Mouse (Mus musculus) intestine, postnatal 0 days (tissue): ENCODE measurements around the gene Tuba1a. TPM values are rescaled to one million over a fixed set of nuclear protein-coding genes. Genes with fewer than 3 reads are reported as not detected.
A peak's percentile ranks its signal among the peaks of the same experiment; 100 is the strongest.

Experiments
- ATAC-seq: fragments of 200-750 bp; cut with Nextera tagmentation; 2 replicates; pipeline ENCODE4 v1.8.0; 2017; ENCODE audit warnings: mild to moderate bottlenecking, moderate TSS enrichment, moderate library complexity
- H3K27ac ChIP-seq: fragments of 300-500 bp; sonication (generic); 2 replicates; pipeline ENCODE4 v1.5.1; 2014; ENCODE audit warnings: mild to moderate bottlenecking, low read depth, low read length, moderate library complexity
- H3K27me3 ChIP-seq: fragments of 300-500 bp; sonication (generic); replicated peaks from 2 replicates; pipeline ENCODE4 v1.6.1; 2014; ENCODE audit warnings: low read length, mixed read lengths; ENCODE audit not compliant: control insufficient read depth, insufficient read depth
- H3K36me3 ChIP-seq: fragments of 300-500 bp; sonication (generic); 2 replicates; pipeline ENCODE4 v1.6.1; 2014; ENCODE audit warnings: mild to moderate bottlenecking, moderate library complexity; ENCODE audit not compliant: control insufficient read depth, insufficient read depth
- H3K4me1 ChIP-seq: fragments of 300-500 bp; sonication (generic); replicated peaks from 2 replicates; pipeline ENCODE4 v1.6.1; 2014; ENCODE audit warnings: antibody characterized with exemption, low read length, mixed read lengths; ENCODE audit not compliant: control insufficient read depth, insufficient read depth
- H3K4me2 ChIP-seq: fragments of 300-500 bp; sonication (generic); replicated peaks from 2 replicates; pipeline ENCODE4 v1.6.1; 2014; ENCODE audit warnings: low read depth, mild to moderate bottlenecking, moderate library complexity
- H3K4me3 ChIP-seq: fragments of 300-500 bp; sonication (generic); 2 replicates; pipeline ENCODE4 v1.5.1; 2014; ENCODE audit warnings: low read depth, low read length
- H3K9ac ChIP-seq: fragments of 300-500 bp; sonication (generic); 2 replicates; pipeline ENCODE4 v1.6.1; 2014; ENCODE audit warnings: mild to moderate bottlenecking, low read depth, low read length
- H3K9me3 ChIP-seq: fragments of 300-500 bp; sonication (generic); 2 replicates; pipeline ENCODE4 v1.6.1; 2016; ENCODE audit warnings: mixed run types; ENCODE audit not compliant: control insufficient read depth
- CTCF ChIP-seq: sonication (generic); IDR thresholded peaks from 2 replicates; pipeline ENCODE4 v1.5.1; 2016; ENCODE audit warnings: low read depth, mild to moderate bottlenecking, control low read depth, antibody characterized with exemption, moderate library complexity
- WGBS: fragments of 180-500 bp; shearing (Covaris S2); extraction: QIAGEN DNeasy Blood & Tissue Kit; methylation state at CpG from one replicate; pipeline ENCODE4 v1.1.7; 2014; 5-methylcytosine and 5-hydroxymethylcytosine counted together
- polyA plus RNA-seq: library from polyadenylated mRNA; unstranded; fragments of >200 nt; fragmentation: Nextera tagmentation; extraction: Ambion mirVana; gene quantifications from 2 replicates; pipeline ENCODE4 v1.2.1, GENCODE M21; 2015

Gene Tuba1a
- polyA plus RNA-seq, 1 experiment from 2014 or later = 503 TPM

GRCm38 (mm10) chr15:98985982-98986715, 32.6 kb upstream of the Tuba1a start:
- Histone ChIP-seq H3K9me3 (no peaks in the 10 kb centered on the region), H3K4me2 (peak overlapping the region; percentile 60), H3K27ac (peak overlapping the region; percentile 90), H3K4me3 (peak overlapping the region; percentile 54), H3K27me3 (no peaks in the 10 kb centered on the region), H3K9ac (peak overlapping the region; percentile 41), H3K4me1 (no peaks in the 10 kb centered on the region), H3K36me3 (no peaks in the 10 kb centered on the region)
- ATAC-seq = no peak
- 50% methylated on average over 12 of the region's 12 CpGs for WGBS
- TF ChIP-seq CTCF = no peak

GRCm38 (mm10) chr15:98985240-98985981, 31.9 kb upstream of the Tuba1a start:
- no peaks in the 10 kb centered on the region for H3K36me3 ChIP-seq
- TF ChIP-seq CTCF = no peak
- no peaks in the 10 kb centered on the region for H3K4me1 ChIP-seq
- peak; percentile 74 for ATAC-seq
- peak overlapping the region; percentile 60 for H3K4me2 ChIP-seq
- no peaks in the 10 kb centered on the region for H3K27me3 ChIP-seq
- WGBS = 3% methylated on average over 29 of the region's 29 CpGs
- H3K4me3 ChIP-seq = peak overlapping the region; percentile 54
- H3K9me3 ChIP-seq = no peaks in the 10 kb centered on the region
- H3K9ac ChIP-seq = peak overlapping the region; percentile 41
- peak overlapping the region; percentile 90 for H3K27ac ChIP-seq

DNA sequence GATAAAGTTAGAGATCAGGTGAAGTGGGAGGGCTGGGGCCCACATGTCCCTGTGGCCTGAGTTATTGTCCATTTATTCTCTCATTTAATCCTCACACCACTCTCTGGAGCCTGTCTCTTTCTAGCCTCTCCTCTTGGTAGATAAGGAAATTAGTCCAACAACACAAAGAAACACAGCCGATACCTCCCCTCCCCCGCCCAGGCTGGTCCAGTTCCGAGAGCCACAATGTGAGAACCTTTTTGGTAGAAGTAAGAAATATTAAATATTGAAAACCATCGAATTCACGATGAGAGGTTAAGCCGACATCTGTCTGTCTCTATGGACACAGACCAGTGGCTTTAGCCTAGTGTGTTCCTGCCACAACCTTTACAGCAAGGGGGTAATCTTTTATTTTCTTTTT, 31.2 kb upstream of the Tuba1a start:
- TF ChIP-seq CTCF = no peak
- no peak for ATAC-seq
- H3K9ac ChIP-seq = no peak overlapping the region
- H3K27me3 ChIP-seq = no peaks in the 10 kb centered on the region
- H3K9me3 ChIP-seq = no peaks in the 10 kb centered on the region
- H3K27ac ChIP-seq = no peak overlapping the region
- H3K4me1 ChIP-seq = no peaks in the 10 kb centered on the region
- H3K4me3 ChIP-seq = no peak overlapping the region
- no peaks in the 10 kb centered on the region for H3K36me3 ChIP-seq
- peak overlapping the region; percentile 60 for H3K4me2 ChIP-seq
- WGBS = 62% methylated on average over 6 of the region's 6 CpGs

DNA sequence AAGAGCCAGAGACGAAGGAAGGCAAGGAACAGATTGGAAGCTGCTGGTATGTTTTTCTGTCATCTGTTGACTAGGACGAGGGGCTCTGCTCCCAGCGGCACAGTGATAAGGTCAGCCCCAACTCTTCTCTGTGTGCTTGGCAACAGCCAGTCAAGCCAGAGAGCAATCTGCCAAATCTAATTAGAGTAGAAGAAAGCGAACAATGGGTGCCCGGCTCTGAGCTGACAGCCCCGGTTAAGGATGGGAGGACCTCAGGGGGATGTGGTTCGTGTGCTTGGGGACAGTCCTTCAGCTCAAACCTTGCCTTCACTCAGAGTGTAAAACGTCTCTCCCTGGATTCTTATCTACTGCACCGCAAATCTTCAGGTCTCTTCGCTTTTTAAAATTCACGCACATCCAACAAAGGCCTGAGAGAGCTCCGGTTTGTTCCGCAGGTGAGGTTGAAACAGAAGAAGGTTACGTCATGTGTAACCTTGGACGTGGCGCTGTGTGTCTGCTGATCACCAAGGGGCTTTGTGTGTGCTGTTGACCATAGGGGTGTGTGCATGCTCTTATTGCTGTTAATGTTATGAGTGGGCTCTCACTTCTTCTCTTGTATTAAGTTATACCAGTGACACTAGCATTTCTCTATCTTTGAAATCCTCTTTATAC, 30.1 kb upstream of the Tuba1a start:
- Histone ChIP-seq H3K36me3 (no peaks in the 10 kb centered on the region), H3K4me1 (no peaks in the 10 kb centered on the region), H3K9me3 (no peaks in the 10 kb centered on the region), H3K4me3 (no peak overlapping the region), H3K27me3 (no peaks in the 10 kb centered on the region), H3K4me2 (no peak overlapping the region), H3K9ac (no peak overlapping the region), H3K27ac (no peak overlapping the region)
- ATAC-seq = no peak
- 42% methylated on average over 16 of the region's 16 CpGs for WGBS
- no peak for TF ChIP-seq CTCF

DNA sequence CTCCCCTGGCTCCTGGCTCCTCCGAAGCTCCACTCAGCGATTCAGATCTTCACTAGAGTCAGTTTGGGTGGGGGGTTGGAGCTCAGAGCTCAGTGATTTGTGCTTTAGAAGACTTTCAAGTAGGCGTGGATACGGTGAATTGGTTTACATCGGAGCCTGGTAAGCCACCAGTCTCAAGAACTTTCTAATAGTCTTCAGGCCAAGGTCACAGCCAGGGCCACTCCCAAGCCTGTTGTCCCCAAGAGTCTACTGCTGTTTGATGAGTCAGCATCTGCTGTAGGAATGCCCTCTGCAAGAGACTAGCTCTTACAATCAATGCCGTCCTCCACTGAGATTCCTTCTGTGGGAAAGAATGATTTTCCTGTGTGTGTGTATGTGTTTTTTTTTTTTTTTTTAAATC, 28.6 kb upstream of the Tuba1a start:
- no peak overlapping the region for H3K4me3 ChIP-seq
- no peak for TF ChIP-seq CTCF
- ATAC-seq = no peak
- H3K36me3 ChIP-seq = no peaks in the 10 kb centered on the region
- no peak overlapping the region for H3K9ac ChIP-seq
- H3K27ac ChIP-seq = no peak overlapping the region
- no peaks in the 10 kb centered on the region for H3K4me1 ChIP-seq
- WGBS = 67% methylated on average over 6 of the region's 6 CpGs
- no peak overlapping the region for H3K4me2 ChIP-seq
- no peaks in the 10 kb centered on the region for H3K9me3 ChIP-seq
- no peaks in the 10 kb centered on the region for H3K27me3 ChIP-seq

DNA sequence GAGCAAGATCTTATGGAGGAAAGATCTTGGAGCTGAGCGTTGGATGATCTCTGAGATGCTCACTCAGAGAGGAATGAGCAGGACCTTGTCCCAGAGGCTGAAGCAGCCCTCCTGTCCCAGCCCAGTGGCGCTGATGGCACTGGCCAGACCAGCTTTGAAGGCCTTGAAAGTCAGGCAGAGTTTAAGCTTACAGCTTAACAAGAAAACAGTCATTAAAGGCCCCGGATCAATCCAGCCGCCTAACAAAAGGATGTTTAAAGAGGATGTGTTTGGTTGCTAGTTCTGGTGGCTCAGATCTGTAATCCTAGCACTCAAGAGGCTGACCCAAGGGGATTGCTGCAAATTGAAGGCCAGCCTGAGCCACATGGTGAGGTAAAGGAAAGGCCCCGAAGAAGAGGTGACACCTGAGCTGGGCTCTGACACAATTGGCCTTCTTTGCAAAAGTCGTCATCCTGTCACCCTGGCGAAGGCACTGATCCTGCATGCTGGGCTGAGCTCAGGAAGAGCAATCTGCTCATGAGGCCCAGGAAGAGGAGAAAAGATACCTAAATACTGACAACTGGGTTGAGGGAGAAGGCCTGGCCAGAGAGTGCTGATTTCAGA, 26.6 kb upstream of the Tuba1a start:
- 56% methylated on average over 7 of the region's 7 CpGs for WGBS
- no peaks in the 10 kb centered on the region for H3K9me3 ChIP-seq
- no peak for TF ChIP-seq CTCF
- H3K36me3 ChIP-seq = no peaks in the 10 kb centered on the region
- no peak for ATAC-seq
- H3K9ac ChIP-seq = no peak overlapping the region
- no peaks in the 10 kb centered on the region for H3K4me1 ChIP-seq
- H3K4me2 ChIP-seq = no peak overlapping the region
- no peak overlapping the region for H3K4me3 ChIP-seq
- H3K27me3 ChIP-seq = no peaks in the 10 kb centered on the region
- H3K27ac ChIP-seq = no peak overlapping the region
